Mouse (Mus musculus) forebrain, embryonic 15.5 days (tissue): ENCODE measurements around the gene Usp6nl. TPM values are rescaled to one million over a fixed set of nuclear protein-coding genes. Genes with fewer than 3 reads are reported as not detected.

Experiments
- ATAC-seq: fragments of 200-750 bp; cut with Nextera tagmentation; replicated peaks from 2 replicates; pipeline ENCODE4 v1.8.0; 2017; ENCODE audit warnings: mild to moderate bottlenecking, moderate TSS enrichment, moderate library complexity
- H3K27ac ChIP-seq: fragments of 300-500 bp; sonication (generic); replicated peaks from 2 replicates; pipeline ENCODE4 v1.5.1; 2015; ENCODE audit warnings: mild to moderate bottlenecking, inconsistent platforms
- H3K27me3 ChIP-seq: fragments of 300-500 bp; sonication (generic); 2 replicates; pipeline ENCODE4 v1.6.1; 2015; ENCODE audit warnings: inconsistent platforms
- H3K36me3 ChIP-seq: fragments of 300-500 bp; sonication (generic); 2 replicates; pipeline ENCODE4 v1.6.1; 2015; ENCODE audit warnings: mild to moderate bottlenecking, inconsistent platforms
- H3K4me1 ChIP-seq: fragments of 300-500 bp; sonication (generic); 2 replicates; pipeline ENCODE4 v1.6.1; 2015; ENCODE audit warnings: inconsistent platforms
- H3K4me2 ChIP-seq: fragments of 300-500 bp; sonication (generic); replicated peaks from 2 replicates; pipeline ENCODE4 v1.6.1; 2015; ENCODE audit warnings: mild to moderate bottlenecking, inconsistent platforms
- H3K4me3 ChIP-seq: fragments of 300-500 bp; sonication (generic); 2 replicates; pipeline ENCODE4 v1.5.1; 2015; ENCODE audit warnings: mild to moderate bottlenecking, inconsistent platforms
- H3K9ac ChIP-seq: fragments of 300-500 bp; sonication (generic); replicated peaks from 2 replicates; pipeline ENCODE4 v1.6.1; 2015; ENCODE audit warnings: mild to moderate bottlenecking, inconsistent platforms
- H3K9me3 ChIP-seq: fragments of 300-500 bp; sonication (generic); 2 replicates; pipeline ENCODE4 v1.6.1; 2016; ENCODE audit warnings: inconsistent platforms
- WGBS: fragments of 180-500 bp; shearing (Covaris S2); methylation state at CpG from one replicate; pipeline ENCODE4 v1.1.7; 2015; ENCODE audit warnings: mixed read lengths; 5-methylcytosine and 5-hydroxymethylcytosine counted together
- polyA plus RNA-seq: library from polyadenylated mRNA; unstranded; fragments of >200 nt; fragmentation: Nextera tagmentation; extraction: Ambion mirVana; gene quantifications from 2 replicates; pipeline ENCODE4 v1.2.1, GENCODE M21; 2015

Usp6nl gene
- polyA plus RNA-seq: 7.6 and 8.0 TPM in 2 replicates

- Histone ChIP-seq H3K9ac (peak within 1 kb of the TSS; percentile 92), H3K4me2 (peak within 1 kb of the TSS; percentile 53), H3K4me3 (peak within 1 kb of the TSS; percentile 81), H3K9me3 (no peaks in the 10 kb centered on the region), H3K27me3 (no peaks in the 10 kb centered on the region), H3K36me3 (no peaks in the 10 kb centered on the region), H3K27ac (peak within 1 kb of the TSS; percentile 94), H3K4me1 (peaks cover 27% of the 10 kb centered on the region)
- peak; percentile 93 for ATAC-seq
- under 1% methylated on average over 75 of the region's 75 CpGs for WGBS
Observed at GRCm38 (mm10) chr2:6322376-6322901, at the start of gene Usp6nl. Gene Usp6nl (plus strand): TSS chr2:6322667.

GRCm38 (mm10) chr2:6273392-6273845 lies 49.0 kb upstream of the Usp6nl start:
- no peak overlapping the region for H3K4me2 ChIP-seq
- no peak overlapping the region; the same call in 1 of the 2 replicates for H3K27ac ChIP-seq
- no peaks in the 10 kb centered on the region for H3K9me3 ChIP-seq
- WGBS: 41% methylated on average over 10 of the region's 10 CpGs
- H3K36me3 ChIP-seq: no peaks in the 10 kb centered on the region
- H3K27me3 ChIP-seq: no peaks in the 10 kb centered on the region
- no peak for ATAC-seq
- H3K4me3 ChIP-seq: no peak overlapping the region
- 0 out of 2 replicates have a peak, but pooled peaks cover 4% of the 10 kb centered on the region for H3K4me1 ChIP-seq
- H3K9ac ChIP-seq: no peak overlapping the region

GRCm38 (mm10) chr2:6278813-6279530 lies 43.5 kb upstream of the Usp6nl start:
- Histone ChIP-seq H3K27ac (no peak overlapping the region), H3K9ac (no peak overlapping the region), H3K36me3 (no peaks in the 10 kb centered on the region), H3K4me1 (no peaks in the 10 kb centered on the region), H3K4me3 (no peak overlapping the region), H3K4me2 (no peak overlapping the region), H3K9me3 (no peaks in the 10 kb centered on the region), H3K27me3 (no peaks in the 10 kb centered on the region)
- ATAC-seq: no peak
- 90% methylated on average over 10 of the region's 10 CpGs for WGBS

DNA sequence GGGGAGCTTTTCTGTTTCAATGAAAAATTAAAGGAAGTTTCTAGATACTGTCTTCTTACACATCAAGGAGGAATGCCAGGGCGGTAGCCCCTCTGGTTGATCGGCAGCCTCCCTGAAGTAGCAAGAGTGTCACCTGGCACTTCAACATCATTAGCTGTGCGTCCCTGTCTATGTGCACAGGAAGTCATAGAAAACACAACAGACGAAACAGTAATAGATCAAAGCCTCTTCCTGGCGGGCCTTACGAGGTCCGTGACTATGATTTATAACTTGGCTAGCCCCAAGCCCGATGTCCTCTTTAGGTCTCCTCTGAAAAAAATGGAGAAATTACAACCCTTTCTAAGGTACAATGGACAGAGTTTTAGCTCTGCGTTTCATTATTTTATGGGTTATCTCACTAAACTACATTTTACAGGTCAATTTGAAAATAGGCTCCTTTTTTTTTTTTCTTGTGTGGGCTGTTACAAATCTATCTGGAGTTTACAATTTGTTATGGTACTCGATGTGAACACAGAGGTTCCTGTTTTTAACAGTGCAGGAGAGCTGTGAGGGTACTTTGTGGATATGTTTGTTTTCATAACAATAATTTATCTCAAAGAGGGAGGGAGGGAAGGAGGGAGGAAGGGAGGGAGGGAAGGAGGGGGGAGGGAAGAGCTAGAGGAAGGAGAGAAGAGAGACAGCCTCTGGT lies 42.7 kb upstream of the Usp6nl start:
- no peaks in the 10 kb centered on the region for H3K36me3 ChIP-seq
- no peak overlapping the region for H3K4me3 ChIP-seq
- 87% methylated on average over 10 of the region's 10 CpGs for WGBS
- H3K4me1 ChIP-seq: no peaks in the 10 kb centered on the region
- no peak overlapping the region for H3K9ac ChIP-seq
- no peaks in the 10 kb centered on the region for H3K27me3 ChIP-seq
- ATAC-seq: no peak
- no peak overlapping the region for H3K27ac ChIP-seq
- H3K4me2 ChIP-seq: no peak overlapping the region
- no peaks in the 10 kb centered on the region for H3K9me3 ChIP-seq

GRCm38 (mm10) chr2:6283569-6283968 lies 38.9 kb upstream of the Usp6nl start:
- no peaks in the 10 kb centered on the region for H3K36me3 ChIP-seq
- WGBS: 87% methylated on average over 2 of the region's 2 CpGs

DNA sequence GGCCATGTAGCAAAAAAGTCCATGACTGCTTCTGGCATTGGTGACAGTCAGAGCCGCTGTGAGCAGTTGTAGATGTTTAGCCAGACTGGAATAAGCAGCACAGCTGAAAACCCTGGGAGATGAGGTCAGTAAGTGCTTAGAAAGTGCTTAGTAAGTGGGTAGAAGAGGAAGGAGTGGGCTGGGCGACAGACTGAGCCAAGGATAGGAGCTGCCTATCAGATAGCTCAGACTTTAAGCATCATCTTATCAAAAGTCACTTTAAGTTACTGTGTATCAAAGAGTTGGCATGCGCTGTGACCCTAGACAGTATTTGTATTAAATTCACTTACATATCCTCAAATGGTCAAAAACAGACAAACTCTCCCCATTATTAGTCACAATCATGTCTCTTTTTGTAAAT lies 37.7 kb upstream of the Usp6nl start:
- Histone ChIP-seq H3K4me1 (no peaks in the 10 kb centered on the region), H3K9me3 (no peaks in the 10 kb centered on the region), H3K9ac (no peak overlapping the region), H3K27ac (no peak overlapping the region), H3K36me3 (no peaks in the 10 kb centered on the region), H3K27me3 (no peaks in the 10 kb centered on the region), H3K4me3 (no peak overlapping the region), H3K4me2 (no peak overlapping the region)
- ATAC-seq: no peak
- 87% methylated on average over 3 of the region's 3 CpGs for WGBS

More at GRCm38 (mm10) chr2:6283569-6283968, 38.9 kb upstream of the Usp6nl start:
- no peak for ATAC-seq
- Histone ChIP-seq H3K27me3 (no peaks in the 10 kb centered on the region), H3K4me3 (no peak overlapping the region), H3K4me1 (no peaks in the 10 kb centered on the region), H3K9ac (no peak overlapping the region), H3K27ac (no peak overlapping the region), H3K4me2 (no peak overlapping the region), H3K9me3 (no peaks in the 10 kb centered on the region)

DNA sequence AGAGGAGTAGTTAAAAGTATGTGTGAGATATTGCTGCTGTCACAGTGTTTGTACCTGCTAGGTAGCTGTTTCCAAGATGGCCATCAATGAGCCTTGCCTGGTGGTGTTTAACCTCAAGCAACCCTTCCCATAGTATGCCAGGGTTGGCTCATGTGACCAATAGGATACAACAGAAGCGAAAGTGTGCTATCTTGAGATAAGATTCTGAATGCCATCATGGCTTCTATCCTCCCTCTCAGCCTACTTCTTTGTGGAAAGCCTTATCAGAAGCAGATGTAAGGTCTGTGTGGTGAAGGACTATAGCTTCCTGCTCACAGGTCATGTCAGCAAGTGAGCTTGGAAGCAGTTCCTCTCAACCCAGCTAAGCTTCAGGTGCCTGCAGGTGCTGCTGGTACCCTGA lies 36.7 kb upstream of the Usp6nl start:
- no peaks in the 10 kb centered on the region for H3K4me1 ChIP-seq
- no peaks in the 10 kb centered on the region for H3K9me3 ChIP-seq
- no peak overlapping the region for H3K9ac ChIP-seq
- 96% methylated on average over 1 of the region's 1 CpGs for WGBS
- no peaks in the 10 kb centered on the region for H3K27me3 ChIP-seq
- H3K4me3 ChIP-seq: no peak overlapping the region
- H3K36me3 ChIP-seq: no peaks in the 10 kb centered on the region
- H3K4me2 ChIP-seq: no peak overlapping the region
- no peak for ATAC-seq
- H3K27ac ChIP-seq: no peak overlapping the region

DNA sequence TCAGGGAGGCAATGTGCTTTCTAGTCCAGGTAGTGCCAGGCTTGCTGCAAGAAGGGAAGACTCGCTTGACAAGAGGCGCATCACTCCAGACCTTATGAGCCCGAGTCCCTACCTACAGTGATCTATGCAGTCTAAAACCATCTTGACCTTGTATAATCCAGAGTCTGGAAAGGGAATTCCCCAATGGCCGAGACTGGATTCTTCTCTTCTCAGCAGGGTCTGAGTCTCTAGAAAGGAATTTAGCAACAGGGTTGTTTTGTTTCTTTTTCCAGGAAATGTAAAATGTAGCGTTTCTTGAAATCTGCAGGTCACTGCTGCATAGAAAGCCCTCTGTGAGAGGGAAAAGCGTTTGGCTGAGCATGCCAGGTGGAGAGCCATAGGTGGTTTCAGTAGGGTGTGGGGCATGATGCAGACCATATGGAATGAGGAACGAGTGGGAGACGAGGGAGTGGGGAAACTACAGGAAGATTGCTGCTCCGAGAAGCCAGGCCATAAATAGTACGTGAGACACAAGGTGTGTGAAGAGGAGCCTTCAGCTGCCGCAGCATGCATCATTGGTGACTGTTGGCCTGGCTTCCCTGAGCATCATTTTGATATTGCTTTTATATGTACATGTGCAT lies 28.5 kb upstream of the Usp6nl start:
- H3K4me1 ChIP-seq: no peaks in the 10 kb centered on the region
- no peak overlapping the region for H3K4me3 ChIP-seq
- ATAC-seq: no peak
- H3K9me3 ChIP-seq: no peaks in the 10 kb centered on the region
- 85% methylated on average over 11 of the region's 11 CpGs for WGBS
- H3K27me3 ChIP-seq: no peaks in the 10 kb centered on the region
- H3K4me2 ChIP-seq: no peak overlapping the region
- H3K27ac ChIP-seq: no peak overlapping the region
- no peak overlapping the region for H3K9ac ChIP-seq
- H3K36me3 ChIP-seq: no peaks in the 10 kb centered on the region

DNA sequence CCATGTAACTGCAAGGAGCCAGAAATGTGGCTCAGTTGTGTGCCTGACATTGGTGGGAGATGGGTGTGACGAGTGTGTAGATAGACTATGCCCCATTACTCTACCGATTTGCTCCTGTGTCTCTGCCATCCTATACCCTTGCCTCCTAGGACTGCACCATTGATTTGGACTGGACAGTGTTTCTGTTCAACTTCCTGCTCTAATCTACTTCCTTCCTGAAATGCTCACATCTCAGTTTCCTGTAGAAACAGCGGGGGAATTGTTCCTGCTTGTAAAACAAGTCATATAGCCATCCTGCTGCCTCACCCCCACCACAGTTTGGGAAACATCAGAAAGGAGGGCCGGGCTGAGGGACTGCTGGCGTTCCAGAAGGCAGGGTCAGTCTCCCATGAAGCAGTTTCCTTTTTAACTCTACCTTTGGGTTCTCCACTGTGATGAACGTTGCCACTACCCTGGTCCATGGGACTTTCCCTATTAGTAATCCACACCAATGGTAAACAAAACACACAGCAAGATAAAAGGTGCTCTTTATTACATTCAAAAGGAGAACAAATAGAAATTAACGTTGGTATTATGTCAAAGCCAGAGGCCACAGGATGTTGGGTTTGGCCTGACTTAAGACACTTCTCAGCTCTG lies 27.4 kb upstream of the Usp6nl start:
- H3K27me3 ChIP-seq: no peaks in the 10 kb centered on the region
- H3K4me2 ChIP-seq: no peak overlapping the region
- H3K9ac ChIP-seq: no peak overlapping the region
- H3K27ac ChIP-seq: no peak overlapping the region
- H3K4me3 ChIP-seq: no peak overlapping the region
- H3K4me1 ChIP-seq: no peaks in the 10 kb centered on the region
- ATAC-seq: no peak
- no peaks in the 10 kb centered on the region for H3K9me3 ChIP-seq
- WGBS: 78% methylated on average over 7 of the region's 7 CpGs
- no peaks in the 10 kb centered on the region for H3K36me3 ChIP-seq

GRCm38 (mm10) chr2:6304768-6305167 lies 17.7 kb upstream of the Usp6nl start:
- 97% methylated on average over 4 of the region's 4 CpGs for WGBS
- ATAC-seq: no peak

DNA sequence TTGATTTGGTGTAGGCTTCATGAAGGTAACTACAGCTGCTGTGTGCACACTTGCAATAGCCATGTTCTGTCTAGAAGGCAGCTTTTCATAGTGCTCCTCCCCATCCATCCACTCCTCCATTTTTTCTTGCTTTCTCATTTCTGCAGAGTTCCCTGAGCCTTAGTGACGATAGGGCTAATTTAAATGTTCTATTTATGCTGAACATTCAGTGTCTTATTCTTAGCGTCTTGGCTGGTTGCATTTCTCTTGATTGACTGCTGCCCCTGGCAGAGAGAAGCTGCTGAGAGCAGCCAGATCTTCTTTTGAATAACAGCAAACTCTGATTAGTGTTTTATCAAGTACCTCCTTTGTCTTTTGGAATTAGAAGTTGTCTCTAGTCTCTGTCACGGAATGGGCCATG lies 15.6 kb upstream of the Usp6nl start:
- 48% methylated on average over 3 of the region's 3 CpGs for WGBS
- Histone ChIP-seq H3K27ac (no peak overlapping the region), H3K9me3 (no peaks in the 10 kb centered on the region), H3K9ac (no peak overlapping the region), H3K4me1 (no peaks in the 10 kb centered on the region), H3K36me3 (no peaks in the 10 kb centered on the region), H3K4me2 (no peak overlapping the region), H3K27me3 (no peaks in the 10 kb centered on the region), H3K4me3 (no peak overlapping the region)
- ATAC-seq: no peak

More at GRCm38 (mm10) chr2:6304768-6305167, 17.7 kb upstream of the Usp6nl start:
- no peak overlapping the region for H3K4me2 ChIP-seq
- H3K27ac ChIP-seq: no peak overlapping the region
- H3K4me1 ChIP-seq: no peaks in the 10 kb centered on the region
- no peak overlapping the region for H3K4me3 ChIP-seq
- no peaks in the 10 kb centered on the region for H3K9me3 ChIP-seq
- no peaks in the 10 kb centered on the region for H3K36me3 ChIP-seq
- no peak overlapping the region for H3K9ac ChIP-seq
- H3K27me3 ChIP-seq: no peaks in the 10 kb centered on the region
